Mouse (Mus musculus) liver, embryonic 11.5 days (tissue): ENCODE data around the gene Dpt. TPM values are rescaled to one million over a fixed set of nuclear protein-coding genes. Genes with fewer than 3 reads are reported as not detected.
"Not testable (repeated sequence)": the region's sequence is repeated elsewhere in the genome, so short reads cannot be mapped to it uniquely, and the experiment has no call there.

Experiments used
- ATAC-seq: fragments of 200-750 bp; cut with Nextera tagmentation; replicated peaks from 2 replicates; pipeline ENCODE4 v1.8.0; 2017; ENCODE audit warnings: moderate number of reproducible peaks, mild to moderate bottlenecking, moderate TSS enrichment, moderate library complexity; ENCODE audit not compliant: low FRiP score
- DNase-seq: peaks from one replicate; pipeline ENCODE4 v3.0.0-alpha.2; 2017; ENCODE audit warnings: low spot score
- H3K27ac ChIP-seq: fragments of 300-500 bp; sonication (generic); 2 replicates; pipeline ENCODE4 v1.5.1; 2014; ENCODE audit warnings: mild to moderate bottlenecking, low read depth, low read length, control low read depth
- H3K27me3 ChIP-seq: fragments of 300-500 bp; sonication (generic); replicated peaks from 2 replicates; pipeline ENCODE4 v1.6.1; 2014; ENCODE audit warnings: low read length, mixed read lengths; ENCODE audit not compliant: control insufficient read depth, insufficient read depth
- H3K36me3 ChIP-seq: fragments of 300-500 bp; sonication (generic); 2 replicates; pipeline ENCODE4 v1.6.1; 2014; ENCODE audit warnings: mild to moderate bottlenecking, low read length, moderate library complexity, mixed read lengths; ENCODE audit not compliant: control insufficient read depth, insufficient read depth
- H3K4me1 ChIP-seq: fragments of 300-500 bp; sonication (generic); replicated peaks from 2 replicates; pipeline ENCODE4 v1.6.1; 2014; ENCODE audit warnings: low read length, mixed read lengths; ENCODE audit not compliant: control insufficient read depth, insufficient read depth
- H3K4me2 ChIP-seq: fragments of 300-500 bp; sonication (generic); 2 replicates; pipeline ENCODE4 v1.6.1; 2014; ENCODE audit warnings: mild to moderate bottlenecking, control low read depth, moderate library complexity
- H3K4me3 ChIP-seq: fragments of 300-500 bp; sonication (generic); 2 replicates; pipeline ENCODE4 v1.5.1; 2014; ENCODE audit warnings: low read depth, low read length, control low read depth
- H3K9ac ChIP-seq: fragments of 300-500 bp; sonication (generic); 2 replicates; pipeline ENCODE4 v1.6.1; 2014; ENCODE audit warnings: low read depth, low read length, control low read depth
- H3K9me3 ChIP-seq: fragments of 300-500 bp; sonication (generic); 2 replicates; pipeline ENCODE4 v1.6.1; 2016; ENCODE audit warnings: low read length, inconsistent platforms, mixed read lengths; ENCODE audit not compliant: control insufficient read depth
- WGBS: fragments of 180-500 bp; shearing (Covaris S2); extraction: QIAGEN DNeasy Blood & Tissue Kit; methylation state at CpG from one replicate; pipeline ENCODE4 v1.1.7; 2014; 5-methylcytosine and 5-hydroxymethylcytosine counted together
- polyA plus RNA-seq: library from polyadenylated mRNA; unstranded; fragments of >200 nt; fragmentation: Nextera tagmentation; extraction: Ambion mirVana; gene quantifications from 2 replicates; pipeline ENCODE4 v1.2.1, GENCODE M21; 2014

Gene Dpt
- polyA plus RNA-seq, 1 experiment from 2014 or later = not detected

- Histone ChIP-seq H3K4me3 (no peak overlapping the region), H3K9me3 (no peaks in the 10 kb centered on the region), H3K4me1 (no peaks in the 10 kb centered on the region), H3K9ac (no peak overlapping the region), H3K36me3 (no peaks in the 10 kb centered on the region), H3K27ac (no peak overlapping the region), H3K27me3 (no peaks in the 10 kb centered on the region), H3K4me2 (no peak overlapping the region)
- DNase-seq (no peak), ATAC-seq (no peak)
- 76% methylated on average over 5 of the region's 5 CpGs for WGBS
Measured at GRCm38 (mm10) chr1:164786165-164786564, 10.3 kb upstream of the Dpt start.

GRCm38 (mm10) chr1:164787771-164788170, 8.7 kb upstream of the Dpt start:
- ATAC-seq (no peak), DNase-seq (no peak)
- Histone ChIP-seq H3K36me3 (no peaks in the 10 kb centered on the region), H3K4me3 (no peak overlapping the region), H3K4me2 (no peak overlapping the region), H3K9me3 (no peaks in the 10 kb centered on the region), H3K27ac (no peak overlapping the region), H3K9ac (no peak overlapping the region), H3K4me1 (no peaks in the 10 kb centered on the region), H3K27me3 (no peaks in the 10 kb centered on the region)
- 74% methylated on average over 7 of the region's 7 CpGs for WGBS

- DNase-seq (no peak), ATAC-seq (no peak)
- H3K27ac ChIP-seq = no peak overlapping the region
Measured at GRCm38 (mm10) chr1:164788292-164788691, 8.2 kb upstream of the Dpt start.

GRCm38 (mm10) chr1:164790296-164790695, 6.1 kb upstream of the Dpt start:
- 85% methylated on average over 12 of the region's 12 CpGs for WGBS

More at GRCm38 (mm10) chr1:164788292-164788691, 8.2 kb upstream of the Dpt start:
- H3K4me2 ChIP-seq = no peak overlapping the region
- 84% methylated on average over 7 of the region's 7 CpGs for WGBS
- no peaks in the 10 kb centered on the region for H3K27me3 ChIP-seq
- no peaks in the 10 kb centered on the region for H3K9me3 ChIP-seq
- H3K4me3 ChIP-seq = no peak overlapping the region
- no peaks in the 10 kb centered on the region for H3K36me3 ChIP-seq
- no peak overlapping the region for H3K9ac ChIP-seq
- no peaks in the 10 kb centered on the region for H3K4me1 ChIP-seq

GRCm38 (mm10) chr1:164793049-164793448, 3.4 kb upstream of the Dpt start:
- 79% methylated on average over 4 of the region's 4 CpGs for WGBS

More at GRCm38 (mm10) chr1:164790296-164790695, 6.1 kb upstream of the Dpt start:
- H3K27me3 ChIP-seq, DNase-seq, H3K36me3 ChIP-seq, ATAC-seq, H3K27ac ChIP-seq, H3K4me2 ChIP-seq, H3K4me3 ChIP-seq, H3K9ac ChIP-seq, H3K4me1 ChIP-seq, H3K9me3 ChIP-seq: not testable (repeated sequence)

GRCm38 (mm10) chr1:164797746-164798285, 1.4 kb downstream of the Dpt start:
- no peak overlapping the region for H3K9ac ChIP-seq
- no peak overlapping the region for H3K4me2 ChIP-seq
- H3K27me3 ChIP-seq = no peaks in the 10 kb centered on the region
- DNase-seq (no peak), ATAC-seq (no peak)
- no peaks in the 10 kb centered on the region for H3K4me1 ChIP-seq
- H3K4me3 ChIP-seq = no peak overlapping the region
- WGBS = 78% methylated on average over 1 of the region's 1 CpGs
- no peaks in the 10 kb centered on the region for H3K9me3 ChIP-seq
- no peak overlapping the region for H3K27ac ChIP-seq
- H3K36me3 ChIP-seq = no peaks in the 10 kb centered on the region

More at GRCm38 (mm10) chr1:164793049-164793448, 3.4 kb upstream of the Dpt start:
- H3K9ac ChIP-seq = no peak overlapping the region
- H3K4me1 ChIP-seq = no peaks in the 10 kb centered on the region
- no peaks in the 10 kb centered on the region for H3K27me3 ChIP-seq
- no peak for DNase-seq
- H3K9me3 ChIP-seq = no peaks in the 10 kb centered on the region
- ATAC-seq = no peak
- no peak overlapping the region for H3K4me3 ChIP-seq
- no peaks in the 10 kb centered on the region for H3K36me3 ChIP-seq
- H3K27ac ChIP-seq = no peak overlapping the region
- no peak overlapping the region for H3K4me2 ChIP-seq

GRCm38 (mm10) chr1:164798471-164798922, 2.1 kb downstream of the Dpt start:
- WGBS = 56% methylated on average over 1 of the region's 1 CpGs
- H3K9ac ChIP-seq = no peak overlapping the region
- no peak overlapping the region for H3K27ac ChIP-seq

GRCm38 (mm10) chr1:164799161-164799560, 2.7 kb downstream of the Dpt start:
- ATAC-seq (no peak), DNase-seq (no peak)
- no peak overlapping the region for H3K4me2 ChIP-seq
- 62% methylated on average over 3 of the region's 3 CpGs for WGBS
- H3K4me3 ChIP-seq = no peak overlapping the region
- no peaks in the 10 kb centered on the region for H3K36me3 ChIP-seq
- no peaks in the 10 kb centered on the region for H3K27me3 ChIP-seq
- H3K9me3 ChIP-seq = no peaks in the 10 kb centered on the region
- no peak overlapping the region for H3K27ac ChIP-seq
- no peak overlapping the region for H3K9ac ChIP-seq
- H3K4me1 ChIP-seq = no peaks in the 10 kb centered on the region

More at GRCm38 (mm10) chr1:164798471-164798922, 2.1 kb downstream of the Dpt start:
- DNase-seq = no peak
- Histone ChIP-seq H3K36me3 (no peaks in the 10 kb centered on the region), H3K4me1 (no peaks in the 10 kb centered on the region), H3K27me3 (no peaks in the 10 kb centered on the region), H3K9me3 (no peaks in the 10 kb centered on the region), H3K4me3 (no peak overlapping the region), H3K4me2 (no peak overlapping the region)
- no peak for ATAC-seq

GRCm38 (mm10) chr1:164804277-164804676, 7.8 kb downstream of the Dpt start:
- Histone ChIP-seq H3K27ac (no peak overlapping the region), H3K27me3 (no peaks in the 10 kb centered on the region), H3K4me2 (no peak overlapping the region), H3K4me1 (no peaks in the 10 kb centered on the region), H3K36me3 (no peaks in the 10 kb centered on the region), H3K9ac (no peak overlapping the region), H3K9me3 (no peaks in the 10 kb centered on the region), H3K4me3 (no peak overlapping the region)
- 65% methylated on average over 11 of the region's 11 CpGs for WGBS
- DNase-seq (no peak), ATAC-seq (no peak)
